Mouse (Mus musculus): Measurements from ENCODE around the gene Efhd2.

DNA sequence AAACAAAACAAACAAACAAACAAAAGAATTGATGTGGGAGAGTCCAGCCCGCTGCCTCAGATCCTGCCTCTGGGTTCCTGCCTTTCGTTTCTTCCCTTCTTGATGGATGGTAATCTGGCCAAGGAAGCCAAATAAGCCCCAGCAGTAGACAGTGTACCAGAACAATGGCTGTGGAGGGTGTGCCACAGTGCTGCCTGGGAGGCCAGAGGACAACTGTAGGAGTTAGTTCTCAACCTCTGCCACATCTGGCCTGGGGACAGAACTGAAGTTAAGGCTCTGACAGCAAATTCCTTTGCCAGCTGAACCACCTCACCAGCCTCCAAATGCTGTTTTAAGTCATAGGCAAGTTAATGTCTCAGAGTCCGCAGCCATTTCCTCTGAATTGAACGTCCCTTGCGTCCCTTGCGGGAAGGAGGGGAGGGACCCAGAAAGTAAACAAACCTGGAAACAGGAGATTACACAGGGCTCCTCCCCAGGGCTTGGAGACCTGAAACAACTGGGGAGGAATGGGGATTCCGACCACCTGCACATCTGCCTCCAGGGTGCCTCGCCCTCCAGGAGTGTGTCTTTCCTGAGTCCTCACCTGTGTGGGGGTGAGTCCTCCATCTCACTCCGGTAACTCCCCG lies 6.7 kb upstream of the Efhd2 start:
- no peak for TF ChIP-seq CTCF (IDR thresholded peaks at IDR 0.05; ENCODE audit: insufficient read depth, low read length)
- no peak for TF ChIP-seq POLR2A (IDR thresholded peaks at IDR 0.05; ENCODE audit: borderline replicate concordance, extremely low read depth, low read depth, low read length)

All from lung, adult 2 months (tissue).